Mouse (Mus musculus) CH12.LX (cell line): Measurements from ENCODE around the gene Zfp212. TPM values are rescaled to one million over a fixed set of nuclear protein-coding genes. Genes with fewer than 3 reads are reported as not detected.
A peak's percentile ranks its signal among the peaks of the same experiment; 100 is the strongest.

Source experiments
- DNase-seq: peaks from one replicate; pipeline ENCODE4 v3.0.0-alpha.2; 2013; ENCODE audit errors: extremely low read depth
- H3K27ac ChIP-seq: 2 replicates; pipeline ENCODE4 v1.5.1; 2012; ENCODE audit warnings: low read depth, mild to moderate bottlenecking, control low read depth, moderate library complexity; ENCODE audit not compliant: insufficient read depth
- H3K27me3 ChIP-seq: replicated peaks from 2 replicates; pipeline ENCODE3; 2012; ENCODE audit warnings: inconsistent platforms
- H3K36me3 ChIP-seq, 2 experiments: replicated peaks in 1 of 2; 2 replicates each; pipeline versions ENCODE3 to v1.6.1; 2012; ENCODE audit warnings: inconsistent platforms in 1 of 2, low read length in 1 of 2, mild to moderate bottlenecking in 1 of 2, mixed read lengths in 1 of 2, moderate library complexity in 1 of 2; ENCODE audit not compliant: control insufficient read depth in 1 of 2, insufficient read depth in 1 of 2
- H3K4me1 ChIP-seq, 2 experiments: 2 replicates each; pipeline ENCODE4 v1.6.1; 2012; ENCODE audit warnings: inconsistent platforms in 1 of 2, moderate library complexity in 1 of 2; ENCODE audit not compliant: insufficient read depth in 2 of 2, control insufficient read depth in 1 of 2
- H3K4me2 ChIP-seq: 2 replicates; pipeline ENCODE4 v1.6.1; 2012; ENCODE audit warnings: low read depth, mild to moderate bottlenecking, control low read depth; ENCODE audit not compliant: poor library complexity, insufficient read depth, severe bottlenecking
- H3K4me3 ChIP-seq, 3 experiments: fragments of 150-350 bp in 1 of 3; sonication (generic) in 1 of 3; replicated peaks in 1 of 3; 2 replicates each; pipeline versions ENCODE3 to v1.5.1; 2011 to 2012; ENCODE audit warnings: low read depth in 2 of 3, low read length in 2 of 3, mild to moderate bottlenecking in 2 of 3, moderate library complexity in 2 of 3, control low read depth in 1 of 3, improper control_type of control experiment in 1 of 3, inconsistent platforms in 1 of 3, mixed read lengths in 1 of 3; ENCODE audit not compliant: poor library complexity in 1 of 3
- H3K79me2 ChIP-seq: replicated peaks from 2 replicates; pipeline ENCODE4 v1.6.1; 2012; ENCODE audit warnings: mild to moderate bottlenecking, moderate library complexity; ENCODE audit not compliant: control insufficient read depth, poor library complexity, insufficient read depth, severe bottlenecking; ENCODE audit errors: extremely low read depth
- H3K9ac ChIP-seq: 2 replicates; pipeline ENCODE4 v1.6.1; 2012; ENCODE audit warnings: low read depth, mild to moderate bottlenecking, control low read depth, moderate library complexity; ENCODE audit not compliant: insufficient read depth
- H3K9me3 ChIP-seq: replicated peaks from 2 replicates; pipeline ENCODE3; 2012; ENCODE audit warnings: low read length, inconsistent platforms, mixed read lengths
- BHLHE40 ChIP-seq: IDR thresholded peaks from 2 replicates; pipeline ENCODE4 v1.6.1; 2011; ENCODE audit warnings: mild to moderate bottlenecking, low read depth, low read length, improper control_type of control experiment
- CHD1 ChIP-seq: IDR thresholded peaks from 2 replicates; pipeline ENCODE4 v1.6.1; 2012; ENCODE audit warnings: low read depth, low read length, improper control_type of control experiment, inconsistent platforms
- CHD2 ChIP-seq: IDR thresholded peaks from 2 replicates; pipeline ENCODE4 v1.6.1; 2011; ENCODE audit warnings: low read length, improper control_type of control experiment
- CTCF ChIP-seq, 2 experiments: IDR thresholded peaks in 1 of 2; conservative IDR thresholded peaks in 1 of 2; 2 replicates each; pipeline ENCODE4 v1.5.1; 2011 to 2012; ENCODE audit warnings: low read depth in 2 of 2, low read length in 2 of 2, improper control_type of control experiment in 1 of 2, inconsistent platforms in 1 of 2, mild to moderate bottlenecking in 1 of 2, moderate library complexity in 1 of 2
- E2F4 ChIP-seq: IDR thresholded peaks from 2 replicates; pipeline ENCODE4 v1.6.1; 2011; ENCODE audit warnings: low read depth, low read length, improper control_type of control experiment; ENCODE audit not compliant: insufficient replicate concordance
- ELF1 ChIP-seq: IDR thresholded peaks from 2 replicates; pipeline ENCODE4 v1.6.1; 2014; ENCODE audit warnings: low read depth, mild to moderate bottlenecking, inconsistent platforms, low read length, improper control_type of control experiment
- EP300 ChIP-seq: IDR thresholded peaks from 2 replicates; pipeline ENCODE4 v1.6.1; 2011; ENCODE audit warnings: low read length, improper control_type of control experiment
- ETS1 ChIP-seq: conservative IDR thresholded peaks from 2 replicates; pipeline ENCODE4 v1.6.1; 2012; ENCODE audit warnings: low read depth, mild to moderate bottlenecking, inconsistent platforms, low read length, improper control_type of control experiment, moderate library complexity
- GABPA ChIP-seq: IDR thresholded peaks from 2 replicates; pipeline ENCODE4 v1.6.1; 2012; ENCODE audit warnings: low read depth, low read length, improper control_type of control experiment, inconsistent platforms; ENCODE audit not compliant: insufficient replicate concordance
- HCFC1 ChIP-seq: IDR thresholded peaks from 2 replicates; pipeline ENCODE4 v1.6.1; 2012; ENCODE audit warnings: low read depth, mild to moderate bottlenecking, inconsistent platforms, low read length, improper control_type of control experiment
- IRF4 ChIP-seq: IDR thresholded peaks from 2 replicates; pipeline ENCODE4 v1.6.1; 2014; ENCODE audit warnings: low read depth, mild to moderate bottlenecking, inconsistent platforms, low read length, improper control_type of control experiment
- JUN ChIP-seq: IDR thresholded peaks from 2 replicates; pipeline ENCODE4 v1.6.1; 2011; ENCODE audit warnings: low read depth, mild to moderate bottlenecking, low read length, improper control_type of control experiment, moderate library complexity; ENCODE audit not compliant: insufficient read depth
- JUND ChIP-seq: conservative IDR thresholded peaks from 2 replicates; pipeline ENCODE4 v1.6.1; 2011; ENCODE audit warnings: low read depth, low read length, improper control_type of control experiment
- KAT2A ChIP-seq: IDR thresholded peaks from 2 replicates; pipeline ENCODE4 v1.6.1; 2012; ENCODE audit warnings: low read length, improper control_type of control experiment, inconsistent platforms; ENCODE audit not compliant: insufficient replicate concordance
- MAFK ChIP-seq: IDR thresholded peaks from 2 replicates; pipeline ENCODE4 v1.6.1; 2011; ENCODE audit warnings: low read length, improper control_type of control experiment; ENCODE audit not compliant: insufficient replicate concordance
- MAX ChIP-seq: IDR thresholded peaks from 2 replicates; pipeline ENCODE4 v1.6.1; 2011; ENCODE audit warnings: low read length, improper control_type of control experiment
- MAZ ChIP-seq: IDR thresholded peaks from 2 replicates; pipeline ENCODE4 v1.6.1; 2012; ENCODE audit warnings: low read depth, mild to moderate bottlenecking, inconsistent platforms, low read length, improper control_type of control experiment, moderate library complexity
- MEF2A ChIP-seq: IDR thresholded peaks from 2 replicates; pipeline ENCODE4 v1.6.1; 2014; ENCODE audit warnings: low read depth, mild to moderate bottlenecking, inconsistent platforms, low read length, improper control_type of control experiment, borderline replicate concordance
- MXI1 ChIP-seq: IDR thresholded peaks from 2 replicates; pipeline ENCODE4 v1.6.1; 2011; ENCODE audit warnings: mild to moderate bottlenecking, low read depth, low read length, improper control_type of control experiment
- MYC ChIP-seq: IDR thresholded peaks from 2 replicates; pipeline ENCODE4 v1.6.1; 2011; ENCODE audit warnings: low read depth, mild to moderate bottlenecking, improper control_type of control experiment, low read length
- NELFE ChIP-seq: IDR thresholded peaks from 2 replicates; pipeline ENCODE4 v1.6.1; 2011; ENCODE audit warnings: low read depth, low read length, improper control_type of control experiment
- NRF1 ChIP-seq: IDR thresholded peaks from 2 replicates; pipeline ENCODE4 v1.6.1; 2014; ENCODE audit warnings: low read depth, mild to moderate bottlenecking, inconsistent platforms, low read length, improper control_type of control experiment, moderate library complexity
- PAX5 ChIP-seq: IDR thresholded peaks from 2 replicates; pipeline ENCODE4 v1.6.1; 2012; ENCODE audit warnings: low read length, inconsistent platforms, mixed read lengths
- POLR2A ChIP-seq: IDR thresholded peaks from 2 replicates; pipeline ENCODE4 v1.6.1; 2011; ENCODE audit warnings: low read depth, mild to moderate bottlenecking, improper control_type of control experiment, low read length
- POLR2AphosphoS2 ChIP-seq: IDR thresholded peaks from 2 replicates; pipeline ENCODE4 v1.6.1; 2011; ENCODE audit warnings: low read depth, low read length, improper control_type of control experiment
- RAD21 ChIP-seq: IDR thresholded peaks from 2 replicates; pipeline ENCODE4 v1.6.1; 2011; ENCODE audit warnings: low read depth, mild to moderate bottlenecking, low read length, improper control_type of control experiment, moderate library complexity
- RCOR1 ChIP-seq: conservative IDR thresholded peaks from 2 replicates; pipeline ENCODE4 v1.6.1; 2012; ENCODE audit warnings: low read depth, mild to moderate bottlenecking, inconsistent platforms, low read length, improper control_type of control experiment
- SIN3A ChIP-seq: IDR thresholded peaks from 2 replicates; pipeline ENCODE4 v1.6.1; 2012; ENCODE audit warnings: low read length, improper control_type of control experiment, inconsistent platforms
- SMC3 ChIP-seq: IDR thresholded peaks from 2 replicates; pipeline ENCODE4 v1.6.1; 2011; ENCODE audit warnings: low read depth, low read length, improper control_type of control experiment
- TBP ChIP-seq: conservative IDR thresholded peaks from 2 replicates; pipeline ENCODE4 v1.6.1; 2011; ENCODE audit warnings: low read depth, low read length, improper control_type of control experiment
- TCF12 ChIP-seq: IDR thresholded peaks from 2 replicates; pipeline ENCODE4 v1.6.1; 2014; ENCODE audit warnings: low read depth, mild to moderate bottlenecking, inconsistent platforms, low read length, improper control_type of control experiment
- UBTF ChIP-seq: IDR thresholded peaks from 2 replicates; pipeline ENCODE4 v1.6.1; 2012; ENCODE audit warnings: low read depth, mild to moderate bottlenecking, inconsistent platforms, low read length, improper control_type of control experiment, moderate library complexity
- USF1 ChIP-seq: IDR thresholded peaks from 2 replicates; pipeline ENCODE4 v1.6.1; 2014; ENCODE audit warnings: low read depth, mild to moderate bottlenecking, inconsistent platforms, low read length, improper control_type of control experiment
- USF2 ChIP-seq: conservative IDR thresholded peaks from 2 replicates; pipeline ENCODE4 v1.6.1; 2011; ENCODE audit warnings: low read depth, low read length, improper control_type of control experiment
- ZC3H11A ChIP-seq: IDR thresholded peaks from 2 replicates; pipeline ENCODE4 v1.6.1; 2012; ENCODE audit warnings: low read depth, mild to moderate bottlenecking, inconsistent platforms, low read length, improper control_type of control experiment
- ZKSCAN1 ChIP-seq: IDR thresholded peaks from 2 replicates; pipeline ENCODE4 v1.6.1; 2012; ENCODE audit warnings: low read depth, inconsistent platforms, low read length, improper control_type of control experiment, borderline replicate concordance
- ZMIZ1 ChIP-seq: IDR thresholded peaks from 2 replicates; pipeline ENCODE4 v1.6.1; 2012; ENCODE audit warnings: low read depth, mild to moderate bottlenecking, inconsistent platforms, low read length, improper control_type of control experiment
- ZNF384 ChIP-seq: IDR thresholded peaks from 2 replicates; pipeline ENCODE4 v1.6.1; 2012; ENCODE audit warnings: low read depth, low read length, improper control_type of control experiment, inconsistent platforms
- dilution Hi-C: fragments of 300-500 bp; cut with MboI; formaldehyde crosslinking; loops from 2 replicates; pipeline ENCODE4 v1.14.3; 2020; ENCODE audit warnings: low sequenced_read_pairs; ENCODE audit not compliant: extremely low pct_unique_long_range_greater_than_20kb, extremely low pct_ligation_motif_present
- in situ Hi-C: fragments of 300-500 bp; cut with MboI; formaldehyde crosslinking; loops from 3 replicates; pipeline ENCODE4 v1.14.3; 2019; ENCODE audit warnings: low sequenced_read_pairs, low pct_ligation_motif_present, low pct_unique_long_range_greater_than_20kb, mixed read lengths
- polyA plus RNA-seq: library from polyadenylated mRNA; unstranded; fragments of >175 nt; gene quantifications from 2 replicates; pipeline ENCODE4 v1.2.1, GENCODE M21; 2012; ENCODE audit warnings: low read depth; ENCODE audit not compliant: insufficient read length
- total RNA-seq, 2 experiments: library from RNA; depleted of rRNA; stranded (reverse); fragments of 300-350 nt in 1 of 2; fragments of >200 nt in 1 of 2; gene quantifications; 2 replicates each; pipeline ENCODE4 v1.2.3; 2012 to 2014

Gene Zfp212
- total and polyA plus RNA-seq, 3 experiments, result 5.1 to 12.1 (median 6.3) TPM

DNA sequence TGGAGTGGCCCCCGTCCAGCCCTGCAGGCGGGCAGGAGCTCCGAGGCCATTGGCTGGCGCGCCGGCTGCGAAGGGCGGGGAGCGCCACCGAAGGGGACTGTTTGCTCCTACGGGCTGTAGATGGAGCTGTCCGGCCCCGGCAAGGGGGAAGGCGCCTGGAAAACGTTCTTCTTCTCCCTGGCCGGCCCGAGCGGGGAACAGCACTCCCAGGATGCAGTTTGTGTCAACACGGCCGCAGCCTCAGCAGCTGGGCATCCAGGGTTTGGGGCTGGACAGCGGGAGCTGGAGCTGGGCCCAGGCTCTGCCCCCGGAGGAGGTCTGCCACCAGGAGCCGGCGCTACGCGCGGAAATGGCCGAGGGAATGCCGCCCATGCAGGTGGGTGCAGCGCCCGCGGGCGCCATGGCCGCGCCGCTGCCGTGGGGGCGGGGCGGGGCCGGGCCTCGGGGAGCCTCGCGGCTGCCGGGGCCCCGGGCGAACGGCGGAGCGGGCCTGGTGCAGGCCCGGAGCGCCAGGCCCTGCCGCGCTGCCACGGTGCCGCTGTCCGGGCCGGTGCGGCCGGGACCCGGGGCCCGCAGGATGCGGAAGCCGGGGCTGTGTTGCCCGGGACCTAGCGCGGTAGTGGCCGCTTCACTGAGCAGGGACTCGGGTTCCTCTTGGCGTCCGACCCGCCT lies 42.7 kb upstream of the Zfp212 start:
- Histone ChIP-seq H3K4me2 (peak overlapping the region; percentile 27; the same call in 1 of the 2 replicates), H3K9me3 (no peaks in the 10 kb centered on the region)

DNA sequence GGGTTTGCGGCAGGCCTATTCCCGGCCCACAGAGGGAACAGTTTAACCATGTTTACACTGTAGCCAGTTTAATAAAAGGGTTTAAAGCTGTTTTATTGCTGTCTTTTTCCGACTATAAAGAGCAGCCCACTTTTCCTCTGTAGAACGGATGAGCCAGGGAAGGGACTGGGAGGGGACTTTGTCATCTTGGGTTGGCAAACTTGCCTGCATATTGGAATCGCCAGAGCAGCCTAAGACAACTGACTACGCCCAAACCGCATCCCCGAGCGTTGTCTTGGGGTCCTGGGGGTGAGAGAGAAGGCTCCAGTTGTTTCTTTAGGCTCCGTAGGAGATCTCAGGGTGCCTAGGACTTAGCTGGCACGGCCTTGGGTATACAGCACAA lies 42.2 kb upstream of the Zfp212 start:
- Histone ChIP-seq H3K9ac (peak overlapping the region; percentile 73), H3K27me3 (no peaks in the 10 kb centered on the region), H3K36me3 (peaks cover 22 to 35% of the 10 kb centered on the region in 2 experiments), H3K27ac (no peak overlapping the region; the same call in 1 of the 2 replicates), H3K79me2 (peaks cover 7% of the 10 kb centered on the region), H3K4me3 (peak overlapping the region; percentile 69 to 85 (median 74)), H3K9me3 (no peaks in the 10 kb centered on the region), H3K4me2 (peak overlapping the region; percentile 96), H3K4me1 (peaks cover 10 to 37% of the 10 kb centered on the region in 2 experiments)
- in situ Hi-C loops (no loop called here), dilution Hi-C loops (no loop called here)
- DNase-seq, result peak; percentile 17
- TF ChIP-seq TCF12 (no peak), MYC (no peak), MAFK (no peak), JUN (no peak), RCOR1 (no peak), ETS1 (no peak), POLR2A (no peak), ELF1 (no peak), SIN3A (no peak; the same call in 1 of the 2 replicates), USF2 (no peak), POLR2AphosphoS2 (no peak), MEF2A (no peak), SMC3 (no peak), MAZ (no peak), GABPA (no peak), CTCF (conservative IDR thresholded peaks at IDR 0.05 in 1 of 2, IDR thresholded peaks at IDR 0.05 in 1 of 2; ENCODE audit: low read depth in 2 of 2, low read length in 2 of 2) (no peak)

More for the DNA sequence above, 42.7 kb upstream of the Zfp212 start:
- Histone ChIP-seq H3K27me3 (no peaks in the 10 kb centered on the region), H3K79me2 (peaks cover 7% of the 10 kb centered on the region), H3K36me3 (peaks cover 20 to 29% of the 10 kb centered on the region in 2 experiments), H3K9ac (peak overlapping the region; percentile 73), H3K27ac (peak overlapping the region; percentile 48), H3K4me1 (peaks cover 9 to 32% of the 10 kb centered on the region in 2 experiments), H3K4me3 (peak overlapping the region; percentile 69 to 85 (median 74))
- TF ChIP-seq ZC3H11A, result no peak
- TF ChIP-seq POLR2A, result peak; percentile 73; the same call in 1 of the 2 replicates
- no peak for TF ChIP-seq GABPA
- peak; percentile 62 for TF ChIP-seq ZMIZ1
- no peak for TF ChIP-seq PAX5
- TF ChIP-seq EP300, result no peak
- TF ChIP-seq IRF4, result peak; percentile 15; the same call in 1 of the 2 replicates
- TF ChIP-seq ZNF384, result no peak
- TF ChIP-seq ETS1, result no peak
- no peak; the same call in 1 of the 2 replicates for TF ChIP-seq CHD1
- TF ChIP-seq E2F4, result no peak
- peak; percentile 53 for TF ChIP-seq TCF12
- TF ChIP-seq ZKSCAN1, result no peak
- no peak for TF ChIP-seq KAT2A
- TF ChIP-seq JUN, result no peak
- peak; percentile 44 for TF ChIP-seq RAD21
- peak; percentile 70; the same call in 1 of the 2 replicates for TF ChIP-seq NELFE
- no peak for TF ChIP-seq MAX
- TF ChIP-seq CHD2, result no peak
- TF ChIP-seq MEF2A, result 0 out of 2 replicates have a peak, but pooled peaks have one; percentile 57
- TF ChIP-seq HCFC1, result peak; percentile 49
- no peak for TF ChIP-seq JUND
- TF ChIP-seq UBTF, result peak; percentile 36; the same call in 1 of the 2 replicates
- TF ChIP-seq MAFK, result no peak
- no peak for TF ChIP-seq USF1
- TF ChIP-seq RCOR1, result 0 out of 2 replicates have a peak, but pooled peaks have one; percentile 15
- peak; percentile 69; the same call in 1 of the 2 replicates for TF ChIP-seq MAZ
- TF ChIP-seq ELF1, result no peak
- no peak; the same call in 1 of the 2 replicates for TF ChIP-seq SMC3
- TF ChIP-seq TBP, result no peak
- no peak for TF ChIP-seq MYC
- TF ChIP-seq POLR2AphosphoS2, result no peak
- peak; percentile 39; the same call in 1 of the 2 replicates for TF ChIP-seq MXI1
- TF ChIP-seq CTCF (conservative IDR thresholded peaks at IDR 0.05 in 1 of 2, IDR thresholded peaks at IDR 0.05 in 1 of 2; ENCODE audit: low read depth in 2 of 2, low read length in 2 of 2), result peak in 1 of 2 experiments; percentile 64; a peak in 2 of 4 replicates
- no peak for TF ChIP-seq NRF1
- peak; percentile 41; the same call in 1 of the 2 replicates for TF ChIP-seq SIN3A
- TF ChIP-seq USF2, result no peak
- no peak for TF ChIP-seq BHLHE40
- in situ Hi-C loops (no loop called here), dilution Hi-C loops (no loop called here)
- peak; percentile 71 for DNase-seq
